Mouse (Mus musculus): ENCODE data around the gene Sec23ip.

DNA sequence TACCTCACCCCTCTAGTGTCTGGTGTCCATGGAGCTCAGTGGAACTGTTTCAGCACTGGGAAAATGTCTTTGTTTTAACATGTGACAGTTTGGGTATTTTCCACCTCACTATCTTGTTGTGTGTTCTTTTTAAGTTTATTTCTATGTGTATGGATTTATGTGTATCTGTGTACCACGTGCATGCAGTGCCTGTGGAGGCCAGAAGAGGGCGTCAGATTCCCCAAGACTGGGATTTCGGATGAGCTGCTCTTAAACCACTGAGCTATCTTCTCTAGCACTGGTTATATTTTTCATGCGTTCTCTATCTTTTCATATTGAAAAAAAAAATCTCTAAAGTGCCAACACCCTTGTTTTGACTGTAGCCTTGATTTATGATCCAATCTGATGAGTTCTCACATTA, 88.5 kb downstream of the Sec23ip start:
- no peak for TF ChIP-seq CTCF (IDR thresholded peaks at IDR 0.05; ENCODE audit: low read depth)
- no peak for TF ChIP-seq EP300 (IDR thresholded peaks at IDR 0.05; ENCODE audit: low read depth)
